Mouse (Mus musculus): ENCODE results near the gene Gm42906. TPM values are rescaled to one million over a fixed set of nuclear protein-coding genes. Genes with fewer than 3 reads are reported as not detected.

Gm42906 gene
- polyA plus RNA-seq, 1 experiment from 2014 or later, result not detected

DNA sequence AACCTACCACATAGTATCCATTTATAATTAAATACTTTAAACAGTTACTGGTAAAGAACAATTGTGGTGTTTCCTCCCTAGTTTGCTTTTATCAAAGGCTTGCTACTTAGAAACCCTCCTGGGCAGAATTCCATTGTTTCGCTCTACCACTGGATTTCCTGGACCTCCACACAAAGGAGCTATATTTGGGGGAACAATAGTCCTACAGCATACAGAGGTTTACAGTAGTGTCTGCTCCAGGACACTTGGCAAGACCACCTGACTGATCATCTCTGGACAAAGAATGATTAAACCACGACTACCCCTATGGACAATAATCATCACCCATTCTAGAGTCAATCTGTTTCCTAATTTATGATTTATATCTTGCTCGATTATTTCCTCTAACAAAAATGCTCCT, 228.7 kb downstream of the Gm42906 start:
- Histone ChIP-seq H3K4me1 (ENCODE audit: control insufficient read depth, insufficient read depth, low read length) (no peaks in the 10 kb centered on the region), H3K36me3 (ENCODE audit: control insufficient read depth, insufficient read depth, low read length) (no peaks in the 10 kb centered on the region), H3K9me3 (replicated peaks; ENCODE audit: control insufficient read depth, low read length, poor library complexity, severe bottlenecking) (no peaks in the 10 kb centered on the region), H3K27me3 (ENCODE audit: control insufficient read depth, insufficient read depth, low read depth, low read length) (no peaks in the 10 kb centered on the region), H3K4me2 (ENCODE audit: low read length) (no peak overlapping the region), H3K27ac (ENCODE audit: low read length) (no peak overlapping the region), H3K9ac (ENCODE audit: low read depth, low read length) (no peak overlapping the region), H3K4me3 (ENCODE audit: low read depth, low read length) (no peak overlapping the region)
- WGBS, result 90% methylated on average over 3 of the region's 3 CpGs
- no peak for ATAC-seq

DNA sequence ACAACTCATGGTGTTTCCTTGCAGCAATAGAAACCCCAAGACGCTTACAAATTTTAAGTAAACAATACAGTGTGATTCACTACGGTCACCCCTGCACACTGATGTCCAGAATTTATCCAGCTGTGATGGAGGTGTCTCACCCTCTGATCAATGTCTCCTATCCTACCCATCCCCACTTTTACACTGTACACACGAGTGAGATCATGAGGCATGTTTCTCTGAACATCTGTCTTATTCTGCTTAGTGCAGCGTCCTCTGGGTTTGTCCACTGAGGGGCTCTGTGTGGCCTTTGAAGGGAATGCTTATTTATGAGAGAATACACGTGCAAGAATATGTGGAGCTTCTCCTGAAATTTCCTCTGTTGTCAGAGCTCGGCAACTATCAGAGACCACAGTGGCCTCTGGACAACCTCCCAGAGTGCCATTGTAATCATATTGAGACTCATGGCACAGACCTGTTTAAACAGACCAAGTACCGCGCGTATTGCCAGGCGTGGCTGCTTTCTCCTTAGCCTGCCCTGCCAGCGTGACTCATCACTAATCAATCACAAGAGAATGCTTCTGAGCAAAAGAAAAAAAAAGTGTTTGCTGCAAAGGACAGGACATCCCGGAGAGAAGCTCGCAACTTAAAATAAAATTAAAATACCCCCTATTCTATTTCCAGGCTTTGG, 231.2 kb downstream of the Gm42906 start:
- 64% methylated on average over 13 of the region's 13 CpGs for WGBS
- H3K4me1 ChIP-seq (ENCODE audit: control insufficient read depth, insufficient read depth, low read length), result no peaks in the 10 kb centered on the region
- H3K9me3 ChIP-seq (replicated peaks; ENCODE audit: control insufficient read depth, low read length, poor library complexity, severe bottlenecking), result no peaks in the 10 kb centered on the region
- no peaks in the 10 kb centered on the region for H3K27me3 ChIP-seq (ENCODE audit: control insufficient read depth, insufficient read depth, low read depth, low read length)
- no peak overlapping the region for H3K9ac ChIP-seq (ENCODE audit: low read depth, low read length)
- no peaks in the 10 kb centered on the region for H3K36me3 ChIP-seq (ENCODE audit: control insufficient read depth, insufficient read depth, low read length)
- no peak overlapping the region for H3K27ac ChIP-seq (ENCODE audit: low read length)
- H3K4me3 ChIP-seq (ENCODE audit: low read depth, low read length), result no peak overlapping the region
- no peak overlapping the region for H3K4me2 ChIP-seq (ENCODE audit: low read length)
- ATAC-seq, result no peak

DNA sequence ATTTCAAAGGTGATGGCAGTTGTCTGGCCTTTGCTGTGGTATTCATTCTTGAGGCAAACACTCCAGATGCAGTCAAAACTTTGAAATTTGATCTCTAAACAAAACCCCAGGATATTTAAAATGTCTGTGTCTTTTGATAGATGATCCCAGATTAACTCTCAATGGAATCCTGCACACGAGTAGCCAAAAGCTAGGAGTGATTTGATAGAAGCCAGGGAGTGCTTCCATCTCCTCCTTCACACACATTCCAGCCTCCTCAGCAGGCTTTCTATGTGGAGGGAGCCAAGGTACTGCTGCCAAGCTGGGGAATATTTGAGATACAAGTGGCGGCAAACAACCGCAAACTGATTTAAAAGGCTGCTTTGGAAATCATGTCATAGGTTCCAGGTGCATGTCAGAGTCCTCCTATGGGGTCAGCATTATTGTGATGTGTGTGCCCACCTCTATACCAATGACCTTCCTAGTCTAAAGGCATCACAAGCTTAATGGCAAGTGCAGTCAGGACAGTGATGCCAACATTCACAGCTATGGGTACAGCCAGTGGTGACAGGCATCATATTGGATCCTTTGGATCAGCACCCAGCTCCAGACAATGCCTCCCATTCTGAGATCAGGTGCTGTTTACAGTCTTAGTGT, 234.0 kb downstream of the Gm42906 start:
- no peaks in the 10 kb centered on the region; the same call in 1 of the 2 replicates for H3K27me3 ChIP-seq (ENCODE audit: control insufficient read depth, insufficient read depth, low read depth, low read length)
- H3K4me3 ChIP-seq (ENCODE audit: low read depth, low read length), result no peak overlapping the region
- no peaks in the 10 kb centered on the region for H3K36me3 ChIP-seq (ENCODE audit: control insufficient read depth, insufficient read depth, low read length)
- no peaks in the 10 kb centered on the region for H3K9me3 ChIP-seq (replicated peaks; ENCODE audit: control insufficient read depth, low read length, poor library complexity, severe bottlenecking)
- H3K4me1 ChIP-seq (ENCODE audit: control insufficient read depth, insufficient read depth, low read length), result peaks cover 7% of the 10 kb centered on the region; the same call in 1 of the 2 replicates
- ATAC-seq, result no peak
- H3K4me2 ChIP-seq (ENCODE audit: low read length), result no peak overlapping the region
- no peak overlapping the region for H3K27ac ChIP-seq (ENCODE audit: low read length)
- no peak overlapping the region for H3K9ac ChIP-seq (ENCODE audit: low read depth, low read length)
- 74% methylated on average over 3 of the region's 3 CpGs for WGBS

DNA sequence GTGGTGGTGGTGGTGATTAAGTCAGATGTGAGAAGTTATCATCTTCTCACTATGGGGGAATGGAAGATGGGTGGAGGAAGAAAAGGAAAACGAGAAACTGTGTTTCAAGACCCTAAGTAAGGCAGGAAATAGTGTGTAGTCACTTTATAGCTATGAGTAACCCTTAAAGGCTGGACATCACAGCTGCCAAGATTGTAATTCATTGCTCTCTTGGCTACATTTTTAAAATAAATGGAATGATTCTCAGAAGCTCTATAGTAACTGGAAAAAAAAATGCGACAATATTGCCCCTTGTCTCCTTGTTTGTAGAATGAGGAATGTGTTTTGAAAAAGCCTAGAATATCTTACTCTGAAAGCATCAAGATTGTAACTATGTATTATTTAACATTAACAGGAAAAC, 235.7 kb downstream of the Gm42906 start:
- WGBS, result 82% methylated on average over 2 of the region's 2 CpGs
- ATAC-seq, result no peak
- H3K4me2 ChIP-seq (ENCODE audit: low read length), result no peak overlapping the region

DNA sequence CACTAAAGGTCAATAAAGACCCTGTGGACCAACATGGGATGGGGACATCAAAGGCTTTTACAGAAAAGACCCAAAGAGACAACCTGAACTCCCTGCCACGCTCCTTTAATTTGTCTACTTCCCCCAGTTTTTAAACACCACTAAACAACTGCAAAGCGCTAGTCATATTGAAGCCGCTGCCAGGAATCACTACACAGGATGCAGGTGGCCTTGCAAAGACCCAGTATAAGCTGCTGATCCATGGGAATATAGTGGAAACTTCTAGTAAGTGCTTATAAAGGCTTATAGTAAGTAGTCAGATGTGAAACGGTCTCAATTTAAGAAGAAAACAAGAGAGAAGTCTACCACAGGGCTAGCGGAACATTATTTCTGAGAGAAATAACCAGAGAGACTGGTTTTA, 237.2 kb downstream of the Gm42906 start:
- no peaks in the 10 kb centered on the region for H3K9me3 ChIP-seq (replicated peaks; ENCODE audit: control insufficient read depth, low read length, poor library complexity, severe bottlenecking)
- no peak overlapping the region for H3K4me3 ChIP-seq (ENCODE audit: low read depth, low read length)
- no peak overlapping the region for H3K4me2 ChIP-seq (ENCODE audit: low read length)
- no peak for ATAC-seq
- no peaks in the 10 kb centered on the region; the same call in 1 of the 2 replicates for H3K27me3 ChIP-seq (ENCODE audit: control insufficient read depth, insufficient read depth, low read depth, low read length)
- H3K4me1 ChIP-seq (ENCODE audit: control insufficient read depth, insufficient read depth, low read length), result peaks cover 7% of the 10 kb centered on the region; the same call in 1 of the 2 replicates
- H3K36me3 ChIP-seq (ENCODE audit: control insufficient read depth, insufficient read depth, low read length), result no peaks in the 10 kb centered on the region
- H3K27ac ChIP-seq (ENCODE audit: low read length), result no peak overlapping the region
- no peak overlapping the region for H3K9ac ChIP-seq (ENCODE audit: low read depth, low read length)
- WGBS, result 79% methylated on average over 5 of the region's 5 CpGs

More for the DNA sequence above, 235.7 kb downstream of the Gm42906 start:
- no peak overlapping the region for H3K4me3 ChIP-seq (ENCODE audit: low read depth, low read length)
- no peaks in the 10 kb centered on the region; the same call in 1 of the 2 replicates for H3K27me3 ChIP-seq (ENCODE audit: control insufficient read depth, insufficient read depth, low read depth, low read length)
- H3K36me3 ChIP-seq (ENCODE audit: control insufficient read depth, insufficient read depth, low read length), result no peaks in the 10 kb centered on the region
- H3K4me1 ChIP-seq (ENCODE audit: control insufficient read depth, insufficient read depth, low read length), result peaks cover 7% of the 10 kb centered on the region; the same call in 1 of the 2 replicates
- no peaks in the 10 kb centered on the region for H3K9me3 ChIP-seq (replicated peaks; ENCODE audit: control insufficient read depth, low read length, poor library complexity, severe bottlenecking)
- H3K9ac ChIP-seq (ENCODE audit: low read depth, low read length), result no peak overlapping the region
- H3K27ac ChIP-seq (ENCODE audit: low read length), result no peak overlapping the region

DNA sequence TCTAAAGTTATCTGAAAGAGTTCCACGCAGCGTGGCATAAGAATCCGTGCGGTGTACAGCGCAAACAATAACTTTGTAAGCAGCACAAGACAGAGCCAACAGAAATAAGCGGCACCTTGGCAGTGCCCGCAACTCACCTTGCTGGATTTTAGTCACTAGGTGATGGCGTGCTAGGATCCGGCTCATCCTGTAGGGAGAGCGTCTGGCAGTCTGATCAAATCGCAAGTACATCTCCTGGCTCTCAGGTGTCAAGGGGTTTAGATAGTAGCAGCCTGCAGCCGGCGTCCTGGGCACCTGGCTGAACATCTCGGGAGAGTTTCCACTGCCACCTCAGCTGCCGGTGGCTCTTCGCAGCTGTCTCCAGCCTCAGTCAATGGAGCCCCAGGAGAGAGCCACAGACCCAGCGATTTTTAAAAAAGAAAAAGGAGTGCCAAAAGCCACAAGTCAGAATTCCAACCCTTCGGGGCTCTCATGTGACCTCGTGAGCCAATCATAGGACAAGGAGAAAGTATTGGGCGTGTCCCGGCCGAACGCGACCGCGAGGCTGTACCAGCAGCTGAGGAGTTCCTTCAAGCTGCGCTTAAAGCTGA, 238.1 kb downstream of the Gm42906 start:
- Histone ChIP-seq H3K9ac (ENCODE audit: low read depth, low read length) (peak overlapping the region; percentile 58), H3K4me1 (ENCODE audit: control insufficient read depth, insufficient read depth, low read length) (peaks cover 7% of the 10 kb centered on the region; the same call in 1 of the 2 replicates), H3K9me3 (replicated peaks; ENCODE audit: control insufficient read depth, low read length, poor library complexity, severe bottlenecking) (no peaks in the 10 kb centered on the region), H3K4me3 (ENCODE audit: low read depth, low read length) (peak overlapping the region; percentile 48), H3K4me2 (ENCODE audit: low read length) (peak overlapping the region; percentile 95), H3K36me3 (ENCODE audit: control insufficient read depth, insufficient read depth, low read length) (no peaks in the 10 kb centered on the region), H3K27me3 (ENCODE audit: control insufficient read depth, insufficient read depth, low read depth, low read length) (no peaks in the 10 kb centered on the region; the same call in 1 of the 2 replicates), H3K27ac (ENCODE audit: low read length) (no peak overlapping the region)
- WGBS, result 4% methylated on average over 27 of the region's 27 CpGs
- peak; percentile 92 for ATAC-seq

DNA sequence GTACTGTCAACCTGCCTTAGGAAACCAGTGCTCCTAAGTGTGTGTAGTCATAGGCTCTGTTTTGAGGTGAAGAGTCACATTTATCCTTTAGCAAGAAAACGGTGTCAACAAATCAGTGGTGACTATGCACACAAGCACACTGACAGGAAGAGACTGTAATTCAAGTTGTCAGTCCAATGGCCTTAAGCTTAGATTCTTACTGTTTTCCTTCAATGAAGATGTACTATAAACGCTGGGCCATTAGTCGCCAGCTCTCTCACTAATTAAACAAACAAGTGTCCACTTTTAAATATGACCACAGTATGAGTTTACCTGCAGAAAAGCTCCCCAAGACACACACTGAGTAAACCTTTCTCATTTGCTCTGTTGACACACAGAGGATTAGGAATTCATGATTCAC, 238.6 kb downstream of the Gm42906 start:
- no peak overlapping the region; the same call in 1 of the 2 replicates for H3K9ac ChIP-seq (ENCODE audit: low read depth, low read length)
- no peak for ATAC-seq

DNA sequence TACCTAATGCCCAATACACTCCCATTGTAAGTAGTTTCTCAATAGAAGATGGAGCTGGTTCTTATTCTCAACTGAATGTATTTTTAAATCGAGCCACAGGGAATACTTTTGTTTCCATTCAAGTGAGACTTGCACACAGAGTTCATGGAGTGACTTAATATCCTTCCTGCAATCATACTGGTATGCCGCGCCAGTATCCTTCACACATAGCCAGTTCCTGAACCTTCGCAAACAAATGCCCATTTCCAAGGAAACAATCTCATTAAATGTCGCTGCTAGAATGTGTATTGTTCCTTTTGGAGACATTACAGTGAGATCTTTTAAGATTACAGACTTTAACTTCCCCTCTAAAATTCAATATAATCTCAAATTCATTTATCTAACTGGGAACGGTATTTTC, 239.3 kb downstream of the Gm42906 start:
- Histone ChIP-seq H3K9ac (ENCODE audit: low read depth, low read length) (no peak overlapping the region), H3K9me3 (replicated peaks; ENCODE audit: control insufficient read depth, low read length, poor library complexity, severe bottlenecking) (no peaks in the 10 kb centered on the region), H3K27ac (ENCODE audit: low read length) (no peak overlapping the region), H3K4me3 (ENCODE audit: low read depth, low read length) (no peak overlapping the region), H3K4me1 (ENCODE audit: control insufficient read depth, insufficient read depth, low read length) (peaks cover 7% of the 10 kb centered on the region; the same call in 1 of the 2 replicates), H3K36me3 (ENCODE audit: control insufficient read depth, insufficient read depth, low read length) (no peaks in the 10 kb centered on the region), H3K4me2 (ENCODE audit: low read length) (no peak overlapping the region), H3K27me3 (ENCODE audit: control insufficient read depth, insufficient read depth, low read depth, low read length) (no peaks in the 10 kb centered on the region; the same call in 1 of the 2 replicates)
- 81% methylated on average over 6 of the region's 6 CpGs for WGBS
- ATAC-seq, result no peak

More for the DNA sequence above, 238.6 kb downstream of the Gm42906 start:
- peaks cover 7% of the 10 kb centered on the region; the same call in 1 of the 2 replicates for H3K4me1 ChIP-seq (ENCODE audit: control insufficient read depth, insufficient read depth, low read length)
- H3K36me3 ChIP-seq (ENCODE audit: control insufficient read depth, insufficient read depth, low read length), result no peaks in the 10 kb centered on the region
- no peaks in the 10 kb centered on the region for H3K9me3 ChIP-seq (replicated peaks; ENCODE audit: control insufficient read depth, low read length, poor library complexity, severe bottlenecking)
- peak overlapping the region; percentile 48 for H3K4me3 ChIP-seq (ENCODE audit: low read depth, low read length)
- 39% methylated on average over 3 of the region's 3 CpGs for WGBS
- H3K27ac ChIP-seq (ENCODE audit: low read length), result no peak overlapping the region
- peak overlapping the region; percentile 95 for H3K4me2 ChIP-seq (ENCODE audit: low read length)
- no peaks in the 10 kb centered on the region; the same call in 1 of the 2 replicates for H3K27me3 ChIP-seq (ENCODE audit: control insufficient read depth, insufficient read depth, low read depth, low read length)

DNA sequence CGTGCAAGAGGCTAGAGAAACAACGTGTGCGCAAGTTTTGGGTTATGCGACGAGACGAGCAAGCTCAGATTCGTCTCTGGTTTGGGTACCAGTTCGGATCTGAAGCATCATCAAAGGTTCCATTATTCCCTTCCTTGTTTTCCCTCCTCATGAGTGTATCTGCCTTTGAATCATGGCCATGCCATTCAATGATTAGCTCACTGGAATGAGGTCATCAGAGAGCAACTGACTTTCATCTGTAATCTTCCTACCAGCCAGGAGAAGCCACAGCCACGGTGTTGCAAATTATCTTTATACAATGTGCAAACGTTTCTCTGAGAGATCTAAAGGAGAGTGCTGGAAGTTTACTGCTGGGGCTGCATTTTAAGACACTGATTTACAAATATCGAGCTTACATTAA, 240.6 kb downstream of the Gm42906 start:
- no peak overlapping the region for H3K4me3 ChIP-seq (ENCODE audit: low read depth, low read length)
- 78% methylated on average over 11 of the region's 11 CpGs for WGBS
- no peaks in the 10 kb centered on the region for H3K9me3 ChIP-seq (replicated peaks; ENCODE audit: control insufficient read depth, low read length, poor library complexity, severe bottlenecking)
- no peak overlapping the region for H3K4me2 ChIP-seq (ENCODE audit: low read length)
- no peak overlapping the region for H3K27ac ChIP-seq (ENCODE audit: low read length)
- no peaks in the 10 kb centered on the region; the same call in 1 of the 2 replicates for H3K27me3 ChIP-seq (ENCODE audit: control insufficient read depth, insufficient read depth, low read depth, low read length)
- ATAC-seq, result no peak
- H3K36me3 ChIP-seq (ENCODE audit: control insufficient read depth, insufficient read depth, low read length), result no peaks in the 10 kb centered on the region
- no peak overlapping the region for H3K9ac ChIP-seq (ENCODE audit: low read depth, low read length)
- peaks cover 7% of the 10 kb centered on the region; the same call in 1 of the 2 replicates for H3K4me1 ChIP-seq (ENCODE audit: control insufficient read depth, insufficient read depth, low read length)

Data from midbrain, embryonic 16.5 days (tissue).